Mouse (Mus musculus): ENCODE results near the gene Lrp2. TPM values are rescaled to one million over a fixed set of nuclear protein-coding genes. Genes with fewer than 3 reads are reported as not detected.
A peak's percentile ranks its signal among the peaks of the same experiment; 100 is the strongest.

Lrp2 gene
- total RNA-seq, 2 experiments from 2014 or later: 0.07 TPM

DNA sequence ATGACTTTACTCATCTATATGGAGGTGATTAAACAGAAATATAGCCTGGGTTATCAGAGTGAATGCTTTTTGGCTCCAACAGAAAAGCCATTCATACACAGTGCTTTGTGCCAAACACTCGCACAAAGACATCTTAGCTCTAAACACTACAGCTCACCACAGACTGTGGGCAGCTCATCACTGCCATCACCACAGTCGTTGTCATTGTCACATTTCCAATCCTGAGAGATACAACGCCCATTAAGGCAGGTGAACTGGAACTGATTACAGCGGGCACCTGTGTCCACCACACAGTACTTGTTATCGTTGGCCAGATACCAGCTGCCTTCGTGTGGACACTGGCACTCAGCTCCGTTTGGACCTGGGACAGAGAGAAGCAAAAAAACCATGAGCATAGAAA, 106.0 kb downstream of the Lrp2 start:
- Histone ChIP-seq H3K4me3 (no peak overlapping the region), H3K27ac (no peak overlapping the region)
- no peak for DNase-seq (ENCODE audit: extremely low spot score in 1 of 2, low spot score in 2 of 2)
- no peak for TF ChIP-seq CTCF (IDR thresholded peaks at IDR 0.05)
- intact Hi-C loops (cut with DNase I): no loop called here

DNA sequence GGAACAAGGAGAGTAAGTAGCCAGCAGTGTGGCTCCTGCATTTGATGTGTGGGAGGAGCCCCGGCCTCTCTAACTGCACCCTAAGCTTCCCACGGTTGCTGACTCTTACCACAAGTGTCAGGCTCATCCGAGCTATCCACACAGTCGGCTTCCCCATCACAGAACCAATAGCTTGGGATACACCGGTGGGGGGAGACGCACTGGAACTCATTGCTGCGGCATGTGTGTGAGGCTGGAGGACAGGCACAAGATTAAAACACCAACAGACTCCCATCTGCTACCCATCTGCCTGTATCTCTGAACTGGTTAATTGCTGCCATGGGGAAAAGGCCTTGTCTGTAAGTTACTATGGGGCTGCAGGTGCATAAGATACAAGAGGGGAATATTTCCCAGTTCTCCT, 109.0 kb downstream of the Lrp2 start:
- TF ChIP-seq CTCF (IDR thresholded peaks at IDR 0.05): no peak
- DNase-seq (ENCODE audit: extremely low spot score in 1 of 2, low spot score in 2 of 2): no peak
- intact Hi-C loops (cut with DNase I): no loop called here
- H3K27ac ChIP-seq: no peak overlapping the region
- no peak overlapping the region for H3K4me3 ChIP-seq

DNA sequence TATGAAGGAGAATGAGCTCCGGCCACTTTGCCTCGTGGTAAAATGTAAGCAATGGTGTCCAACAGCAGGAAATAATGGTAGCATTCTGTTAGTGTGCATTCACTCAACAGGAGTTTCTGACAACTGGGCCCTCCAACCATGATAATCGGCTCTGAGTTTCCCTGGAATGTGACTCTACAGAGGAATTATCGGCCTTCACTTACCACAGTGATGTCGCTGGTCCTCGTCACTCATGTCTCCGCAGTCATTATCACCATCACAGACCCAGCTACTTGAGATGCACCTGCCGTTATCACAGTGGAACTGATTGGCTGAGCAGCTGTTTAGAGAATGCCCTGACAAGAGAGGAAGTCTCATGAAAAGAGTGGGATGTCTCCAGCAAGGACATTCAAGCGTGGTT, 110.7 kb downstream of the Lrp2 start:
- no peak for TF ChIP-seq CTCF (IDR thresholded peaks at IDR 0.05)
- Histone ChIP-seq H3K27ac (no peak overlapping the region), H3K4me3 (no peak overlapping the region)
- no peak for DNase-seq (ENCODE audit: extremely low spot score in 1 of 2, low spot score in 2 of 2)
- intact Hi-C loops (cut with DNase I): no loop called here

GRCm38 (mm10) chr2:69471837-69472236, 114.0 kb downstream of the Lrp2 start:
- intact Hi-C loops (cut with DNase I): no loop called here
- no peak overlapping the region for H3K27ac ChIP-seq
- TF ChIP-seq CTCF (IDR thresholded peaks at IDR 0.05): peak; percentile 22; the same call in 1 of the 2 replicates
- H3K4me3 ChIP-seq: no peak overlapping the region
- no peak for DNase-seq (ENCODE audit: extremely low spot score in 1 of 2, low spot score in 2 of 2)

- no peak for DNase-seq (ENCODE audit: extremely low spot score in 1 of 2, low spot score in 2 of 2)
- Histone ChIP-seq H3K27ac (no peak overlapping the region), H3K4me3 (no peak overlapping the region)
- no peak for TF ChIP-seq CTCF (IDR thresholded peaks at IDR 0.05)
- intact Hi-C loops (cut with DNase I): no loop called here
These were observed 122.3 kb downstream of the Lrp2 start for GRCm38 (mm10) chr2:69463609-69464008.

GRCm38 (mm10) chr2:69459481-69459880, 126.4 kb downstream of the Lrp2 start:
- no peak for TF ChIP-seq CTCF (IDR thresholded peaks at IDR 0.05)
- Histone ChIP-seq H3K4me3 (no peak overlapping the region), H3K27ac (no peak overlapping the region)
- intact Hi-C loops (cut with DNase I): no loop called here
- DNase-seq (ENCODE audit: extremely low spot score in 1 of 2, low spot score in 2 of 2): no peak

DNA sequence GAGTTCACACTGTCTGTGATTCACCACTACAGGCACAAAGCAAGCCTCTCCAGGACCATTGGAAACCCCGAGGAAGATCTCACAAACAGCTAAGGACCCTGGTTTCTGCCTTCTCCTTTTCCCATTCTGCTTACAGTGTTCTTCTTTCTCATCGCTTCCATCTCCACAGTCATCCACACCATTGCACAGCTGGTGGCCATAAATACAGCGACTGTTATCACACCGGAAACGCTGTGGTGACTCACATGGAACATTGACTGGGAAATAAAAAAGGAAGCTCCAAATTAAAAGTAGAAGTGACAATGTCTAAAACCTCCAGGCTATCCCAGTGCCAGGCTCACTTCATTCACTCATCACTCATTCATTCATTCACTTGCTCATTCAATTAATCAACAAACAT, 134.7 kb downstream of the Lrp2 start:
- intact Hi-C loops (cut with DNase I): no loop called here
- Histone ChIP-seq H3K4me3 (no peak overlapping the region), H3K27ac (no peak overlapping the region)
- DNase-seq (ENCODE audit: extremely low spot score in 1 of 2, low spot score in 2 of 2): no peak
- no peak for TF ChIP-seq CTCF (IDR thresholded peaks at IDR 0.05)

DNA sequence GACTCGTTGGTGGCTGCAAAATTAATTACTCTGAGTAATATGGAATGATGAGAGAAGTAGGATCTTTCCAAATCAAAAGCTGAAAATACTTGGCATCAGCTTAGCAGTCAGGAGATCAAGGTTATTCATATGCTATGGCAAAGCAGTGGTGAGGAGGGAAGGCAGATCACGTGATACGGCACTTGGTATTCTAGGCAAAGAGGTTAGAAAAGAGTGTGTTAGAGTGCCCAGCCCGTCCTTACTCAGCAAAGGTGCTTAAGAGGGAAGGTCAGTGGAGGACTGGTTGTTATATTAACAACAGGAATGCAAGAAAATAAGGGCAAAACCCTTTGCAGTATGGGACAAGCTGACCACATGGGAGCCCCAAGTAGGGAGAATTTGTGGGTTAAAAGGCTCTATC, 137.3 kb downstream of the Lrp2 start:
- no peak for TF ChIP-seq CTCF (IDR thresholded peaks at IDR 0.05)
- H3K27ac ChIP-seq: no peak overlapping the region
- H3K4me3 ChIP-seq: no peak overlapping the region
- DNase-seq (ENCODE audit: extremely low spot score in 1 of 2, low spot score in 2 of 2): no peak
- intact Hi-C loops (cut with DNase I): no loop called here

GRCm38 (mm10) chr2:69445896-69446472, 139.9 kb downstream of the Lrp2 start:
- Histone ChIP-seq H3K4me3 (no peak overlapping the region), H3K27ac (no peak overlapping the region)
- intact Hi-C loops (cut with DNase I): no loop called here
- TF ChIP-seq CTCF (IDR thresholded peaks at IDR 0.05): no peak
- no peak for DNase-seq (ENCODE audit: extremely low spot score in 1 of 2, low spot score in 2 of 2)

DNA sequence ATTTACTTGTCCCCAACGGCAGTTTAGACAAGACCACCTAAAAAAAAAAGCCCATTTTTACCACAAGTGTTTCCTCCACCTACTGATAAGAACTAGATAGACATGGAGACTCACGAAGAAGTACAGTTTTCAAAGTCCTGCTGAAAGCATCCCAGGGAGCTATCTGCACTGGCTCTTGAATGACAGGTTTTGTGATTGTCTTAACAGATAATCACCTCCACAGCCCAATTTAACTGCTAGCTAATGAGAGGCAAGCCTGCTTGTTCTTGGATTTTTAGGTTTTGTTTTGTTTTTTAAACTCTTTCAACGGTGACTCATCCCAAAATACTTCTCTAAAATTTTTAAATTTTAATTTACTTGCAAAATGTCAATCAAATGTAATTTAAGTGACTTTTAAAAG, 144.2 kb downstream of the Lrp2 start:
- H3K4me3 ChIP-seq: no peak overlapping the region
- H3K27ac ChIP-seq: no peak overlapping the region
- no peak for DNase-seq (ENCODE audit: extremely low spot score in 1 of 2, low spot score in 2 of 2)
- no peak for TF ChIP-seq CTCF (IDR thresholded peaks at IDR 0.05)
- intact Hi-C loops (cut with DNase I): no loop called here

DNA sequence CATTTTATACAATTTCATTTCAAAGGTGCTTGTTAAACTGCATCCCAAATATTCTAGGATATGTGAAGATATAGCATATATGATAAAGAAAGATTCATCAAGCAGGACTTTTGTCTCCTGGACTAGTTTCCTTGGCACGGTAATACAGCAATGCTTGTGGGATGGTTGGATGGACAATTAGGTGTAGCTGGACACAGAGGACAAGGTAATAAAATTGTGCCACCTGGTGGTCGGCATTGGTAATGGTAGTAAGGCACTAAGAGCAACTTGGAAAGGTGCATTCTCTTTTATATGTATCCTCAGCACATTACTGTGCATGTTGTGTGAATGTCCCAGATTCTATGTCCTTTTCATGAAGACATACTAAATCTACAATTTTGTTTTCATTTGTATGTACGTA, 157.7 kb downstream of the Lrp2 start:
- DNase-seq (ENCODE audit: extremely low spot score in 1 of 2, low spot score in 2 of 2): peak; percentile 62 to 80
- peak; percentile 87 for TF ChIP-seq CTCF (IDR thresholded peaks at IDR 0.05)
- intact Hi-C loops (cut with DNase I): loop anchor here (1.0 to 10.0 kb wide), 4 partner anchors 152 to 863 kb away; no protein-coding TSS in a partner anchor
- no peak overlapping the region for H3K27ac ChIP-seq
- no peak overlapping the region for H3K4me3 ChIP-seq

GRCm38 (mm10) chr2:69427141-69427540, 158.7 kb downstream of the Lrp2 start:
- H3K4me3 ChIP-seq: no peak overlapping the region
- intact Hi-C loops (cut with DNase I): loop anchor here (5.0 to 10.0 kb wide), 2 partner anchors 315 to 862 kb away; no protein-coding TSS in a partner anchor
- DNase-seq (ENCODE audit: extremely low spot score in 1 of 2, low spot score in 2 of 2): no peak
- TF ChIP-seq CTCF (IDR thresholded peaks at IDR 0.05): no peak
- H3K27ac ChIP-seq: no peak overlapping the region

DNA sequence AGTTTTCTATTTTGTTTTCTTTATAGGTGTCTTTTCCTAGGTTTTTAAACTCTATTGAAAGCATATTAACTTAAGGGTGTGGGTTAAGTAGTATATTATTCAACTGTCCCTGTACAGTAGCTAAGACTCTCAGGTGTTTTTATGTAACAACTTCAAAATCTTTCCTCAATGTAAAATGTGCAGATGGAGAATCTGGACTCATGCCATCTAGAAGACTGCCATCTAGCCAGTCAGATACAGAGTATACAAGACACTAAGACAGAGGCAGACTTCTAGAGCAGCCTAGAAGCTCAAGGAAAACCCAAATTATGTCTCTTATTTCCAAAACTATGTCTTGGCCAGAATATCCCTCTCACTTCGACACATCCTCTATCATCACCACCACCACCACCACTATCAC, 159.8 kb downstream of the Lrp2 start:
- intact Hi-C loops (cut with DNase I): loop anchor here (5.0 to 10.0 kb wide), 2 partner anchors 314 to 861 kb away; no protein-coding TSS in a partner anchor
- DNase-seq (ENCODE audit: extremely low spot score in 1 of 2, low spot score in 2 of 2): no peak
- no peak for TF ChIP-seq CTCF (IDR thresholded peaks at IDR 0.05)
- Histone ChIP-seq H3K4me3 (no peak overlapping the region), H3K27ac (no peak overlapping the region)

Measured in left cerebral cortex, adult 2 months (tissue).